Mouse (Mus musculus) kidney, embryonic 14.5 days (tissue): Measurements from ENCODE around the gene Ranbp17. TPM values are rescaled to one million over a fixed set of nuclear protein-coding genes. Genes with fewer than 3 reads are reported as not detected.
A peak's percentile ranks its signal among the peaks of the same experiment; 100 is the strongest.

Source experiments
- ATAC-seq: fragments of 200-750 bp; cut with Nextera tagmentation; 2 replicates; pipeline ENCODE4 v1.8.0; 2017; ENCODE audit warnings: moderate number of reproducible peaks, mild to moderate bottlenecking, moderate TSS enrichment, moderate library complexity; ENCODE audit not compliant: low FRiP score, low TSS enrichment
- H3K27ac ChIP-seq: fragments of 300-500 bp; sonication (generic); 2 replicates; pipeline ENCODE4 v1.5.1; 2014; ENCODE audit warnings: low read depth, mild to moderate bottlenecking, low read length, moderate library complexity, mixed read lengths
- H3K27me3 ChIP-seq: fragments of 300-500 bp; sonication (generic); 2 replicates; pipeline ENCODE4 v1.6.1; 2014; ENCODE audit warnings: mild to moderate bottlenecking, low read length; ENCODE audit not compliant: control insufficient read depth, insufficient read depth
- H3K36me3 ChIP-seq: fragments of 300-500 bp; sonication (generic); 2 replicates; pipeline ENCODE4 v1.6.1; 2014; ENCODE audit warnings: low read length, mixed read lengths; ENCODE audit not compliant: control insufficient read depth, insufficient read depth
- H3K4me1 ChIP-seq: fragments of 300-500 bp; sonication (generic); 2 replicates; pipeline ENCODE4 v1.6.1; 2014; ENCODE audit warnings: low read length, mixed read lengths; ENCODE audit not compliant: control insufficient read depth, insufficient read depth
- H3K4me2 ChIP-seq: fragments of 300-500 bp; sonication (generic); replicated peaks from 2 replicates; pipeline ENCODE4 v1.6.1; 2014; ENCODE audit warnings: low read depth, mild to moderate bottlenecking, low read length
- H3K4me3 ChIP-seq: fragments of 300-500 bp; sonication (generic); 2 replicates; pipeline ENCODE4 v1.5.1; 2014; ENCODE audit warnings: mild to moderate bottlenecking, low read length
- H3K9ac ChIP-seq: fragments of 300-500 bp; sonication (generic); 2 replicates; pipeline ENCODE4 v1.6.1; 2014; ENCODE audit warnings: low read depth, mild to moderate bottlenecking, low read length, moderate library complexity
- H3K9me3 ChIP-seq: fragments of 300-500 bp; sonication (generic); 2 replicates; pipeline ENCODE4 v1.6.1; 2016; ENCODE audit warnings: low read length; ENCODE audit not compliant: control insufficient read depth
- WGBS: fragments of 180-500 bp; shearing (Covaris S2); extraction: QIAGEN DNeasy Blood & Tissue Kit; methylation state at CpG from one replicate; pipeline ENCODE4 v1.1.7; 2014; 5-methylcytosine and 5-hydroxymethylcytosine counted together
- polyA plus RNA-seq: library from polyadenylated mRNA; unstranded; fragments of >200 nt; fragmentation: Nextera tagmentation; extraction: Ambion mirVana; gene quantifications from 2 replicates; pipeline ENCODE4 v1.2.1, GENCODE M21; 2014

Gene Ranbp17
- polyA plus RNA-seq, result 6.3 and 9.8 TPM in 2 replicates

DNA sequence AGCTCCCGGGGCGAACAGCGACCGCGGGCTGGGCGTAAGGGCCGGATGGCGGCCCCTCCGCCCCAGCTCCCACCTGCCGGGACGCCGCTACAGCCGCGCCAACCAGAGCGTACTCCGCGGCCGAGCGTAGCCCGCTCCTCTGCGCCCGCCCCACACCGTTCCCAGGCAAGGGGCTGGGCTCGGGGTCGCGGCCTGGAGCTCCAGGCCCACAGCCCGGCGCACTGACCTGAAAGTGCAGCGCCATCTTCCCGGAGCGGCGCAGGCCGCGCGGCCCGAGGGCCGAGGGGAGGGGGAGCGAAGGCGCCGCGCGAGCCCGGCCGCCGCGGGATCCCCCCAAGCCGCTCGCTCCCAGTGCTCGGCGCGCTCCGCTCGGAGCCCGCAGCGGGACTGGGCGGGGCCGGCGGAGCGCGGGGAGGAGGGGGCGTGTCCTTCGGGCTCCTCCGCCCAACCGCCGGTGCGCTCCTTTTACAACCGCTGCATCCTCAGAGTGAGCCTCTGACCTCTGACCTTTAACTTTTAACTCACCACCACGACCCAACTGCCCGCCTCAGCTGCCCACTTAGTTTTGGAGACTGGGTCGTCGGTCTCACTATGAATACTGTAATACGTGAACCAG lies at the start of gene Ranbp17:
Gene Ranbp17, minus strand, starts transcription at position 371 of the 616 bp plus-strand sequence.
- H3K9ac ChIP-seq, result peak within 1 kb of the TSS; percentile 72
- H3K4me2 ChIP-seq, result peak within 1 kb of the TSS; percentile 67
- H3K4me3 ChIP-seq, result peak within 1 kb of the TSS; percentile 57
- no peaks in the 10 kb centered on the region for H3K27me3 ChIP-seq
- peak; percentile 90 for ATAC-seq
- no peaks in the 10 kb centered on the region for H3K4me1 ChIP-seq
- 2% methylated on average over 45 of the region's 72 CpGs for WGBS
- no peaks in the 10 kb centered on the region for H3K36me3 ChIP-seq
- H3K27ac ChIP-seq, result peak within 1 kb of the TSS; percentile 18; the same call in 1 of the 2 replicates
- 0 out of 2 replicates have a peak, but pooled peaks cover 2% of the 10 kb centered on the region for H3K9me3 ChIP-seq

DNA sequence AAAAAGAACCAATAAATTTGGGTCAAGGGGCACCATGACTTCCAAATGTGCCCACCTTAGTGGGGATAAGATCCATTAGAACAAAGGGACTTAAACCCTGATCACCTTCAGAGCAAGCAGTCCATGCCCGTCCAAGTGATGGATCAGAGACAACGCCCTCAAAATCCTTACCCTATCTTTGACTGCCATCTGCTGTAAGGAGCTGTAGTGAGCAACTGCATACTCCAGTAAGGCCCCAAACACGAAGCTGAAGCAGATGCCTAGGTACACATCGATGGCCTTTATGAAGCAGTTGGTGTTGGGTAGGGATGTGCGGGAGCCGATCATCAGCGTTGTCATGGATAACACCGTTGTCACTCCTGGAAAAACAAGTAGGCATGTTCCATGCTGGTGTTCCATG lies 40.6 kb upstream of the Ranbp17 start:
- no peaks in the 10 kb centered on the region for H3K27me3 ChIP-seq
- ATAC-seq, result no peak
- no peak overlapping the region for H3K4me3 ChIP-seq
- no peak overlapping the region for H3K4me2 ChIP-seq
- H3K9ac ChIP-seq, result no peak overlapping the region
- H3K9me3 ChIP-seq, result no peaks in the 10 kb centered on the region
- WGBS, result 79% methylated on average over 8 of the region's 8 CpGs
- H3K4me1 ChIP-seq, result no peaks in the 10 kb centered on the region
- no peak overlapping the region for H3K27ac ChIP-seq
- H3K36me3 ChIP-seq, result no peaks in the 10 kb centered on the region

DNA sequence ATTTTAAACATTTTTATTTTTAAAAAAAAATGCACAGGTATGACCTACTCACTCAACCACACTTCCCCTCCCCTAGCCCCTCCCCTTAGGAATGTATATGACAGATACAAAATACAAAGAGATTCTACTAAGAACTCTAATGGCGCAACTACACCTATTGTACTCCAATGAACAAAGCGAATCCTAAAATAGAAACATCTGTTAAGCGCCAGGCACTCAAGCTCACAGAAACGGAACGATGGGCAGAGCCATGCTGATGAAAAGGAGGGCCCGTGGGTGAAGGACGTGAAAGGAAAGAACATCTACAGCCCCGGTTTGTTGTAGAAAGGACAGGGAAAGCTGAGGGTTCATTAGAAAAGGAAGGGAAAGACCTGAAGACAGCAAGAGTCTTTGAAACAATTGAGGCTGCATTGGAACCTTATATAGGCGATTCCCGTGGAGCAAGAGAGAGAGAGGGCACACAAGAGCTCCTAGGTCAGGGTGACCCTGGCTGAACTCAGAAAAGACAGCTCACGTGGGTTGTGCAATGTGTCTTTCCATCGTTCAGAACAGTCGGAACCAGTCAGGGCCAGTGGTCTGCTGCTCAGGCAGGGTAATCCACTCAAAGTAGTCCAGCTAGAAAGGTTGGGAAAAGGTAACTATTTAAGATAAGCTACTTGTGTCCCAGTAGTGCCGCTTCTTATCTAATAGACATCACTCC lies 37.5 kb upstream of the Ranbp17 start:
- 77% methylated on average over 14 of the region's 14 CpGs for WGBS

DNA sequence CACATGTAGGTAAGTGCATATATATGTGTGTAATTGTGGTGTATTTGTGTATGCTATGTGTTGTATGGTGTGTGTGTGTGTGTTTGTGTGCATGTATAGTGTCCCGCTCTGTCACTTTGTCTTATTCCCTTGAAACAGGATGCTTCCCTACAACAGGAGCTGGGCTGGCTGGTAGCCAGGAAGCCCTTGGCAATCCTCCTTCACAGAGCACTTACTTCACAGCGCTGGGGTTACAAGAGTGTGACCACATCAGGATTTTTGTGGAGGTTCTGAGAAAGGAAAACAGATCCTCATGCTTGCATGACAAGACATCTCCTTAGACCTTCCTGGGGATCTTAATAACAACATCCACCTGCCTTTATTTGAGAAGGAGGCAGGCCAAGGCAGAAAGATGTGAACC lies 33.8 kb upstream of the Ranbp17 start:
- 62% methylated on average over 2 of the region's 2 CpGs for WGBS
- no peak overlapping the region for H3K4me2 ChIP-seq
- H3K27me3 ChIP-seq, result no peaks in the 10 kb centered on the region
- no peaks in the 10 kb centered on the region for H3K4me1 ChIP-seq
- no peak for ATAC-seq
- H3K4me3 ChIP-seq, result no peak overlapping the region
- H3K27ac ChIP-seq, result no peak overlapping the region
- H3K36me3 ChIP-seq, result no peaks in the 10 kb centered on the region
- no peaks in the 10 kb centered on the region for H3K9me3 ChIP-seq
- no peak overlapping the region for H3K9ac ChIP-seq

More for the DNA sequence above, 37.5 kb upstream of the Ranbp17 start:
- Histone ChIP-seq H3K27me3 (no peaks in the 10 kb centered on the region), H3K4me2 (no peak overlapping the region), H3K27ac (no peak overlapping the region), H3K9me3 (no peaks in the 10 kb centered on the region), H3K36me3 (no peaks in the 10 kb centered on the region), H3K9ac (no peak overlapping the region), H3K4me3 (no peak overlapping the region), H3K4me1 (no peaks in the 10 kb centered on the region)
- no peak for ATAC-seq

DNA sequence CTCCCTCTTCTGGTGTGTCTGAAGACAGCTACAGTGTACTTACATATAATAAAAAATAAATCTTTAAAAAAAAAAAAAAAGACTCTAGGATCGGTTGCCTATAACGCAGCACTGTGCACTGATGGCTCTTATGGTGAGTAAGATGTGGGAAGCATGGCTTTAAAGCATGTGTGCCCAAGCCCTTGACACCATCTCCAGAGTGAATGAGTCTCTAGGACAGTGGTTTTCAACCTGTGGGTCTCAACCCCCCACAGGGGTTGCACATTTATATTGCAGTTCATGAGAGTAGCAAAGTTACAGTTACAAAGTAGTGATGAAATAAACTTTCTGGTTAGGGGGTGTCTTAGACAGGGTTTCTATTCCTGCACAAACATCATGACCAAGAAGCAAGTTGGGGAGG lies 31.4 kb upstream of the Ranbp17 start:
- WGBS, result 90% methylated on average over 2 of the region's 2 CpGs
- no peak for ATAC-seq
- H3K4me3 ChIP-seq, result no peak overlapping the region

DNA sequence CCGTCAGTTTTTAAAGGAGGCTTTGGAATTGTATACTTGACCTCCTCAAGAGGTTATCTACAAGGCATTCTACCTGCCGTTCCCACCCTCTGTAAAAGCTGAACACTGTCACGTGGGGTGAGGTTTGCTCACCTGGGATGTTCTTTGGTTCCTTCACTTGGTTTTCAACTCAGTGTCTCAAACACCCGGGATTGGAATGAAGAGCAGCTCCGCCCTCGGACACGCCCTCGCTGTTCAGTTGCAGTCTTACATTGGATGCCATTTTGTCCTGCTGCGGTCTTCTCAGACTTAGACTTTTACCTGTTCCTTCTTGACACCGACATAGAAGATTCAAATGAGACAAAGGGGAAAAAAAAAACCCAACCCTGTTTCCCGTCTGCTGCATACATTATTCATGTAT lies 30.6 kb upstream of the Ranbp17 start:
- H3K27ac ChIP-seq, result no peak overlapping the region
- H3K36me3 ChIP-seq, result no peaks in the 10 kb centered on the region
- no peaks in the 10 kb centered on the region for H3K27me3 ChIP-seq
- H3K9me3 ChIP-seq, result no peaks in the 10 kb centered on the region
- 67% methylated on average over 11 of the region's 11 CpGs for WGBS
- no peak overlapping the region for H3K9ac ChIP-seq
- no peak overlapping the region for H3K4me3 ChIP-seq
- ATAC-seq, result no peak
- H3K4me1 ChIP-seq, result no peaks in the 10 kb centered on the region
- H3K4me2 ChIP-seq, result no peak overlapping the region

More for the DNA sequence above, 31.4 kb upstream of the Ranbp17 start:
- H3K4me2 ChIP-seq, result no peak overlapping the region
- H3K4me1 ChIP-seq, result no peaks in the 10 kb centered on the region
- H3K27ac ChIP-seq, result no peak overlapping the region
- H3K9ac ChIP-seq, result no peak overlapping the region
- H3K9me3 ChIP-seq, result no peaks in the 10 kb centered on the region
- H3K27me3 ChIP-seq, result no peaks in the 10 kb centered on the region
- H3K36me3 ChIP-seq, result no peaks in the 10 kb centered on the region

DNA sequence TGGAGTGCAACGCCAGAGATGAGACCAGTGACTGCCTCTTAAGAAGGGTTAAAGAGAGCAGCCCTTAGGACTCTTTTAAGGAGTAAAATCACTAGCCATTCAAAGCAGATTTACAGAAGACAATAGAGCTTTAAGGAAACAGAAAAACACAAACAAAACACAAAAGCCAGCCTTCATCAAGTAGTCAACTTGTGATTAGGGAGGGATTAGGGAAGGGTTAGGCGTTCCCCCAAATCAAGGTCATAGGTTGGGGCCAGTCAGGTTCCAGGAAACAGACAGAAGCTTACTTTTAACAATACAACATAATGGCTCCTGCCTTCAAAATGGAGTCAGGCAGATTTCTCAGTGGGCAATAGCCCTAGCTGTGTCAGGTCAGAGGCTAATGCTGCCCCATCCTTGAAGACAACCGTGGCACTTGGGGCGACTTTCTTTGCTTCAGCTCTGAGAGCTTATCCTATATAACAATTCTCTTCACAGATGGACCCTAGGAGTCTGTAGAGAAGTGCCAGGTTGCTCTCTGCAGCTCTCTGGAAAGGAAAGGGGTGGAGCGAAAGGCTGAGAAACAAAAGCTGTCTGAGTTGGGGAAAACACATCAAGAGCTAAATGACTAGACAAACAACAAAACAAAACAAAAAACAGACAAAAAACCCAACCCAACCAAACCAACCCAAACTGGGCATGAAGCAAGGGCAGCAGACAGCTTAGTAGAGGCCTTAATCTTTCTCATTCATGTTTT lies 24.0 kb upstream of the Ranbp17 start:
- Histone ChIP-seq H3K4me3 (no peak overlapping the region), H3K9ac (no peak overlapping the region), H3K27me3 (no peaks in the 10 kb centered on the region), H3K36me3 (no peaks in the 10 kb centered on the region), H3K27ac (no peak overlapping the region), H3K9me3 (no peaks in the 10 kb centered on the region), H3K4me2 (no peak overlapping the region), H3K4me1 (no peaks in the 10 kb centered on the region)
- no peak for ATAC-seq
- 85% methylated on average over 5 of the region's 5 CpGs for WGBS

DNA sequence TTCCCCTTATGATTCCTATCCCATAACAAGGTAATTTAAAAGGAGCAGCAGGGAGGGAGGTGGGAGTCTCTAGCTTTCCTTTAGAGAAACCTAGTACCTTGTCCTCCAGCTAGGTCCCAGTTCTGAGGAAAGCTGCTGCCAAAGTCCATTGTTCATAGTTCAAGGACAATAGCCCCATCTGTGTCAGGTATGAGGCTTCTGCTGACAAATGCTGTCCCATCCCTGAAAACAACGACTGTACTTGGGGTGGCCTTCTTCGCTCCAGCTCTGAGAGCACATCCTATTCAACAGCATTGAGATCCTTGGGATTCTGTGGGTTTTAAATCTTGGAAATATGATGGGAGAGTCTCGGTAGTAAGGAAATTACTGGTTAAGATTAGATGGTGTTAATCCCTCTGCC lies 23.1 kb upstream of the Ranbp17 start:
- Histone ChIP-seq H3K27me3 (no peaks in the 10 kb centered on the region), H3K9me3 (no peaks in the 10 kb centered on the region), H3K4me1 (no peaks in the 10 kb centered on the region), H3K36me3 (no peaks in the 10 kb centered on the region), H3K27ac (no peak overlapping the region), H3K9ac (no peak overlapping the region), H3K4me2 (no peak overlapping the region), H3K4me3 (no peak overlapping the region)
- WGBS, result 90% methylated on average over 3 of the region's 3 CpGs
- ATAC-seq, result no peak

DNA sequence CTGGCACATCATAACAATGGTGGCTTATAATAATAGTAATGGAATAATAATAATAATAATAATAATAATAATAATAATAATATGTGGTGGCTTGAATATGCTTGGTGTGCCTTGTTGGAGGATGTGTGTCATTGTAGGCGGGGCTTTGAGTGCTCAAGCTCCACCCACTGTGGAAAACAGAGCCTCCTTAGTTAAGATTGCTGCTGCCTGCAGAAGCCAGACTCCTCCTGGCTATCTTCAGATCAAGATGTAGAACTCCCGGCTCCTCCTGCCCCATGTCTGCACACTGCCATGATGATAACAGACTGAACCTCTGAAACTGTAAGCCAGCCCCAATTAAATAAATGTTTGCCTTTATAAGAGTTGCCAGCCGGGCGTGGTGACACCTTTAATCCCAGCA lies 21.0 kb upstream of the Ranbp17 start:
- H3K36me3 ChIP-seq, result no peaks in the 10 kb centered on the region
- H3K4me1 ChIP-seq, result no peaks in the 10 kb centered on the region
- ATAC-seq, result no peak
- no peaks in the 10 kb centered on the region for H3K27me3 ChIP-seq
- 92% methylated on average over 4 of the region's 4 CpGs for WGBS
- H3K27ac ChIP-seq, result no peak overlapping the region
- H3K4me2 ChIP-seq, result no peak overlapping the region
- no peak overlapping the region for H3K4me3 ChIP-seq
- H3K9me3 ChIP-seq, result no peaks in the 10 kb centered on the region
- no peak overlapping the region for H3K9ac ChIP-seq
